Mouse (Mus musculus): ENCODE results near the gene Pga5. TPM values are rescaled to one million over a fixed set of nuclear protein-coding genes. Genes with fewer than 3 reads are reported as not detected.

Gene Pga5
- polyA plus RNA-seq, 1 experiment from 2014 or later: not detected

DNA sequence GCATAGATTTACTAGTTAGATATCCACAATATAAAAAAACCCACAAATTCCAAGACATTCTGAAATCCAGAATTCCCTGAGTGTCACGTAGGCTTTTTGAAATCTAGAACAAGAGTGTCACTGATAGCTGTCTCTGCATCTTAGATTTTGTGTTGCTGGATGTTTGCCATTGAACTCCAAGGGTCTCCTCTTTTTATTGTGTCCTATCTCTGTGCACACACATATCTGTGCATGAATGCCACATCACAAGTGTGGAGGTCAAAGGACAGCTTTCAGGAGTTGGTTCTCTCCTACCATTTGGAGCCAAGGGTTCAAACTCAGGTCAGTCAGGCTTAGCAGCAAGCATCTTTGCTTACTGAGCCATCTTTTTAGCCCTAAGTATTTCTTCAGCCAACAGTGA is 30.0 kb upstream of the Pga5 start:
- H3K9me3 ChIP-seq (ENCODE audit: control insufficient read depth, low read length): no peaks in the 10 kb centered on the region
- H3K27ac ChIP-seq (ENCODE audit: low read length): no peak overlapping the region
- H3K4me3 ChIP-seq (ENCODE audit: low read length): no peak overlapping the region
- H3K9ac ChIP-seq (ENCODE audit: low read length): no peak overlapping the region
- peaks cover 23% of the 10 kb centered on the region for H3K36me3 ChIP-seq (ENCODE audit: control insufficient read depth, insufficient read depth, low read length)
- no peak for ATAC-seq (ENCODE audit: low read depth)
- H3K4me1 ChIP-seq (replicated peaks; ENCODE audit: control insufficient read depth, insufficient read depth, low read length): peaks cover 5% of the 10 kb centered on the region; the same call in 1 of the 2 replicates
- no peaks in the 10 kb centered on the region for H3K27me3 ChIP-seq (ENCODE audit: control insufficient read depth, insufficient read depth, low read depth, low read length)
- no peak overlapping the region for H3K4me2 ChIP-seq (ENCODE audit: low read depth, low read length)
- WGBS: 78% methylated on average over 1 of the region's 1 CpGs

- Histone ChIP-seq H3K4me3 (ENCODE audit: low read length) (no peak overlapping the region), H3K4me1 (replicated peaks; ENCODE audit: control insufficient read depth, insufficient read depth, low read length) (peaks cover 5% of the 10 kb centered on the region; the same call in 1 of the 2 replicates), H3K9me3 (ENCODE audit: control insufficient read depth, low read length) (no peaks in the 10 kb centered on the region), H3K27me3 (ENCODE audit: control insufficient read depth, insufficient read depth, low read depth, low read length) (no peaks in the 10 kb centered on the region), H3K27ac (ENCODE audit: low read length) (no peak overlapping the region), H3K36me3 (ENCODE audit: control insufficient read depth, insufficient read depth, low read length) (peaks cover 20% of the 10 kb centered on the region), H3K9ac (ENCODE audit: low read length) (no peak overlapping the region), H3K4me2 (ENCODE audit: low read depth, low read length) (no peak overlapping the region)
- ATAC-seq (ENCODE audit: low read depth): no peak
- WGBS: 72% methylated on average over 13 of the region's 13 CpGs
These were observed 29.4 kb upstream of the Pga5 start for GRCm38 (mm10) chr19:10707087-10707875.

DNA sequence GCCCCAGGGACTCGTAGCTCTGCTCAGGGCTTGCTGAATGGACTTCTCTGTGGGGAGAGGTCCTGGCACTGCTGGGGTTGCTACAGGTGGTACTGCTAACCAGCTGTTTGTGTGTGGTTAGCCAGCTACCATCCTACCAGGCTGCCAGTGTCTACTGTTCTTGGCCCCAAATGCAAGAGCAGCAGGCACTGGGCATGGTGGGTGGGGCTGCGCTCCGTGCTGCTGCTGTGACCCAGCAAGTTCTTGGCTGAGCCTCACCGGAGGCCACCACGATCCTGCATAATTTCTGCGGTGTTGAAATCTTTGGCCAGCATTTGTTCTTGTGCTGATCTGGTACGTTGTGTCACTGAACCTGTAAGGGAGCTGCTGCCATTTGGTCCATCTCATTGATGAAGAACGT is 25.6 kb upstream of the Pga5 start:
- ATAC-seq (ENCODE audit: low read depth): no peak
- Histone ChIP-seq H3K27ac (ENCODE audit: low read length) (no peak overlapping the region), H3K36me3 (ENCODE audit: control insufficient read depth, insufficient read depth, low read length) (peaks cover 3% of the 10 kb centered on the region), H3K27me3 (ENCODE audit: control insufficient read depth, insufficient read depth, low read depth, low read length) (no peaks in the 10 kb centered on the region), H3K4me2 (ENCODE audit: low read depth, low read length) (no peak overlapping the region), H3K9ac (ENCODE audit: low read length) (no peak overlapping the region), H3K4me1 (replicated peaks; ENCODE audit: control insufficient read depth, insufficient read depth, low read length) (peaks cover 23% of the 10 kb centered on the region), H3K4me3 (ENCODE audit: low read length) (no peak overlapping the region), H3K9me3 (ENCODE audit: control insufficient read depth, low read length) (no peaks in the 10 kb centered on the region)
- WGBS: 86% methylated on average over 8 of the region's 8 CpGs

GRCm38 (mm10) chr19:10702125-10702524 is 24.3 kb upstream of the Pga5 start:
- H3K27me3 ChIP-seq (ENCODE audit: control insufficient read depth, insufficient read depth, low read depth, low read length): no peaks in the 10 kb centered on the region
- H3K4me3 ChIP-seq (ENCODE audit: low read length): no peak overlapping the region
- ATAC-seq (ENCODE audit: low read depth): no peak
- 81% methylated on average over 8 of the region's 8 CpGs for WGBS
- H3K9me3 ChIP-seq (ENCODE audit: control insufficient read depth, low read length): no peaks in the 10 kb centered on the region
- peaks cover 2% of the 10 kb centered on the region for H3K36me3 ChIP-seq (ENCODE audit: control insufficient read depth, insufficient read depth, low read length)
- H3K27ac ChIP-seq (ENCODE audit: low read length): no peak overlapping the region
- no peak overlapping the region for H3K4me2 ChIP-seq (ENCODE audit: low read depth, low read length)
- H3K9ac ChIP-seq (ENCODE audit: low read length): no peak overlapping the region; the same call in 1 of the 2 replicates
- H3K4me1 ChIP-seq (replicated peaks; ENCODE audit: control insufficient read depth, insufficient read depth, low read length): peaks cover 36% of the 10 kb centered on the region

DNA sequence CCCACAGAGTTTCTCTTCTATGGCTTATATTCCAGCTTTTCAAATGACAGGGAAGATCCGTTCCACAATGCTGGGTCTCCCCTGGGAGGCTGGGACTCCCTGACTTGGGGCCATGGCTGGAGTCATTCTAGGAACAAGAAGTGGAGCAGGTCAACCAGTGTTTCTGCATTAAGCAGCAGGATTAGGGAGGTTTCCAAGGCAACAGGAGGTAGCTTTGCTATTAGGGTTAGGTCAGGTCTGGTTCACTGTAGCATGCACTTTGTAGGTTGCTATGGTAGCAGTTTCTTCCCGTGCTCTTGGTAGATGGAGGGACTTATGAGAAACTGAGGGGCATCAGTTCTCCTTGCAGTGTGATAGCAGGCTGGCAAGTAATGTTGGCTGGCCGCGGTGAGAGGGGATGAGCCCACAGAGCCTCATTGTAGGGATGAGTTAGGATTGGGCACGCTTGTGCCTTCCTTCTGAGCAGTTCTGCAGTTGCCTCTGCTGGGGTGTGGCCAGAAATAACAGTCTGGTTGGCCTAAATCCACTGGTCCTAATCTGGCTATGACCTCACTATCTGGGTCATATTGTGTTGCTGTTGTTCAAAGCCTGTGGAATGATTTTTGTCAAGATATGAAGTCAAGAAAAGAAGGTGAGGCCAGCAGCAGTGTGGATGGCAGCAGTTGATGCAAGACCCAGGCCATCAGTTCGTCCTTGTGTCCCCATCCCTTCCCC is 23.3 kb upstream of the Pga5 start:
- WGBS: 72% methylated on average over 6 of the region's 6 CpGs
- Histone ChIP-seq H3K4me1 (replicated peaks; ENCODE audit: control insufficient read depth, insufficient read depth, low read length) (peaks cover 39% of the 10 kb centered on the region), H3K36me3 (ENCODE audit: control insufficient read depth, insufficient read depth, low read length) (no peaks in the 10 kb centered on the region)

GRCm38 (mm10) chr19:10699851-10700250 is 22.0 kb upstream of the Pga5 start:
- no peaks in the 10 kb centered on the region for H3K27me3 ChIP-seq (ENCODE audit: control insufficient read depth, insufficient read depth, low read depth, low read length)
- peaks cover 48% of the 10 kb centered on the region for H3K4me1 ChIP-seq (replicated peaks; ENCODE audit: control insufficient read depth, insufficient read depth, low read length)
- H3K4me3 ChIP-seq (ENCODE audit: low read length): no peak overlapping the region
- peak; percentile 48 for ATAC-seq (ENCODE audit: low read depth)
- 25% methylated on average over 9 of the region's 9 CpGs for WGBS
- H3K9me3 ChIP-seq (ENCODE audit: control insufficient read depth, low read length): no peaks in the 10 kb centered on the region
- H3K27ac ChIP-seq (ENCODE audit: low read length): peak overlapping the region; percentile 43
- H3K36me3 ChIP-seq (ENCODE audit: control insufficient read depth, insufficient read depth, low read length): no peaks in the 10 kb centered on the region
- no peak overlapping the region for H3K9ac ChIP-seq (ENCODE audit: low read length)
- H3K4me2 ChIP-seq (ENCODE audit: low read depth, low read length): no peak overlapping the region

More for the DNA sequence above, 23.3 kb upstream of the Pga5 start:
- Histone ChIP-seq H3K4me3 (ENCODE audit: low read length) (no peak overlapping the region), H3K4me2 (ENCODE audit: low read depth, low read length) (no peak overlapping the region), H3K27ac (ENCODE audit: low read length) (no peak overlapping the region), H3K9ac (ENCODE audit: low read length) (no peak overlapping the region), H3K9me3 (ENCODE audit: control insufficient read depth, low read length) (no peaks in the 10 kb centered on the region), H3K27me3 (ENCODE audit: control insufficient read depth, insufficient read depth, low read depth, low read length) (no peaks in the 10 kb centered on the region)
- no peak for ATAC-seq (ENCODE audit: low read depth)

GRCm38 (mm10) chr19:10698131-10698991 is 20.5 kb upstream of the Pga5 start:
- Histone ChIP-seq H3K36me3 (ENCODE audit: control insufficient read depth, insufficient read depth, low read length) (no peaks in the 10 kb centered on the region), H3K4me3 (ENCODE audit: low read length) (no peak overlapping the region), H3K9me3 (ENCODE audit: control insufficient read depth, low read length) (no peaks in the 10 kb centered on the region), H3K4me2 (ENCODE audit: low read depth, low read length) (no peak overlapping the region), H3K27me3 (ENCODE audit: control insufficient read depth, insufficient read depth, low read depth, low read length) (no peaks in the 10 kb centered on the region), H3K27ac (ENCODE audit: low read length) (peak overlapping the region; percentile 57), H3K9ac (ENCODE audit: low read length) (no peak overlapping the region), H3K4me1 (replicated peaks; ENCODE audit: control insufficient read depth, insufficient read depth, low read length) (peaks cover 50% of the 10 kb centered on the region)
- 55% methylated on average over 9 of the region's 9 CpGs for WGBS
- ATAC-seq (ENCODE audit: low read depth): peak; percentile 48

DNA sequence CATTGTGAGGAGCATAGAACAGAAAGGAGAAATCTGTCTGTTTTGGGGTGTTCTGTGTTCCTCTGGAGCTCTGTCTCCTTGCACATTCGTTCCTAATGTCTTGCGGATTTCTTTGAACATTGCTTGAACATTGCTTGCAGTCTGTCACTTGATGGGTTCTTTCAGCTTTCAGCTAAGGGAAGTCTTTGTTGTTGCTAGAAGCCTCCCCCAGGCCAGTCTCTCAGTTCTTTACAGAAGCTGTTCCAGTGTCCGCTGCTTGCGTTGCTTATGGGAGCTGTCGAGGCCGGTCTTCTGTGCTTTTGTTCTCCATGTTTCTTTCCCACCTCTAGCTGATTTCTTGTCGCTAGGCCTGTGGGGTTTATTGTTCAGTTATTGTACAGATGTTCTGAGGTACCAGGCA is 17.9 kb upstream of the Pga5 start:
- no peak overlapping the region for H3K4me2 ChIP-seq (ENCODE audit: low read depth, low read length)

More for the DNA sequence above, 17.9 kb upstream of the Pga5 start:
- H3K9me3 ChIP-seq (ENCODE audit: control insufficient read depth, low read length): no peaks in the 10 kb centered on the region
- no peak overlapping the region for H3K27ac ChIP-seq (ENCODE audit: low read length)
- no peak overlapping the region for H3K4me3 ChIP-seq (ENCODE audit: low read length)
- 0 out of 2 replicates have a peak overlapping the region, but pooled peaks have one; percentile 17 for H3K9ac ChIP-seq (ENCODE audit: low read length)
- no peaks in the 10 kb centered on the region for H3K36me3 ChIP-seq (ENCODE audit: control insufficient read depth, insufficient read depth, low read length)
- 56% methylated on average over 7 of the region's 7 CpGs for WGBS
- peaks cover 48% of the 10 kb centered on the region for H3K4me1 ChIP-seq (replicated peaks; ENCODE audit: control insufficient read depth, insufficient read depth, low read length)
- ATAC-seq (ENCODE audit: low read depth): no peak
- no peaks in the 10 kb centered on the region for H3K27me3 ChIP-seq (ENCODE audit: control insufficient read depth, insufficient read depth, low read depth, low read length)

All from lung, embryonic 16.5 days (tissue).